Mouse (Mus musculus) urinary bladder, postnatal 4 days (tissue): ENCODE data around the gene Paip2b.
A peak's percentile ranks its signal among the peaks of the same experiment; 100 is the strongest.
"Not testable (repeated sequence)": the region's sequence is repeated elsewhere in the genome, so short reads cannot be mapped to it uniquely, and the experiment has no call there.

Experiments used
- DNase-seq, 2 experiments: peaks; one replicate each; pipeline ENCODE4 v3.0.0; 2021 to 2022; ENCODE audit warnings: low spot score in 2 of 2

Paip2b gene

GRCm38 (mm10) chr6:83802033-83802432 lies 29.5 kb downstream of the Paip2b start:
- DNase-seq = no peak

DNA sequence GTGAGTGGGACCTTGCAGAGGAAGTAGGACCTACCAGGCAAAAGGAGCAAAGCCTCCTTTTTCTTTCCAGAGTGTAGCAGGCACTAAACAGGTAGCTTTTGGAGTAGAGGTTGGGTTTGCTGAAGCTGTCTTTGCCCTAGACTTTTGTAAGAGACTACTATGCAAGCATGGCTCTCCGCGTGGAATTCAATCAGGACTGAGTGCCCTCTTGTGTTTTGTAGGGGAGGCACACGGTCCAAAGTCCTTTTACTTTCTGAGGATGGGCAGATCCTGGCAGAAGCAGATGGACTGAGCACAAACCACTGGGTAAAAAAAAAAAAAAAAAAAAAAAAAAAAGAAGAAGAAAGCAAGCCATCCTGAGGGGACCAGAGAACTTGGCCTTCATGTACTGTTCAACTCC lies 34.9 kb downstream of the Paip2b start:
- DNase-seq = no peak

GRCm38 (mm10) chr6:83795492-83795900 lies 36.0 kb downstream of the Paip2b start:
- DNase-seq = no peak

- peak; percentile 92 to 93 for DNase-seq
Measured at GRCm38 (mm10) chr6:83794760-83795296, 36.7 kb downstream of the Paip2b start, which contains the start of gene Nagk. Gene Nagk, plus strand, starts transcription at chr6:83794982.

DNA sequence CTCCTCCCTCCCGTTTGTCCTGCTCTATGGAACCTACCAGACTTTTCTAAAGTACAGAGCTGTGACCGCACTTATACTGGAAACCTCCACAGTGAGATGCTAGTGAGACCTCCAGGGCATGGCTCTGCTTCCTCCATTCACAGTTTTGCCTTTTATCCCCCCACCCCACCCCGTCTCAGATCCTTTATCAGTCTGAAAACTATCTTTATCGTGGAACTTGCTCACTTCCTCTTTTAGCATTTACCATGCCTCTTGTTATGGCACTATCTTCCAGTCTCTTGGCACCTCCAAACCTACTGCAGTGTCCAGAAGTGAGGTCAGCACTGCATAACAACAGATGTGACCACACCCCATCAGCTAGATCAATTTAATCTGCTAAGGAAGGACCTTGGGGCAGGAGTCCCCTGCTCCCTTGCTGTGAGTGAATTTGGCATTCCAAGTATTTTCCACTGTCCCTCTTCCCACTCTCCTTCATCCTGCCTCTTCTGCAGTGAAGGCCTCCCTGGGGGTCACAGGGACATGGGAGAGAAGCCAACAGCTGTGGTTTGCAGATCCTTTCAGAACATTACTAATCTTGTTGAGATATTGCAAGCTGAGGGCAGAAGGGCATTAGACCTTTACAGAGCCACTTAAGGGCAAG lies 40.2 kb downstream of the Paip2b start:
- peak in 1 of 2 experiments; percentile 9 for DNase-seq

GRCm38 (mm10) chr6:83790533-83790932 lies 41.0 kb downstream of the Paip2b start:
- DNase-seq = not testable (repeated sequence)

DNA sequence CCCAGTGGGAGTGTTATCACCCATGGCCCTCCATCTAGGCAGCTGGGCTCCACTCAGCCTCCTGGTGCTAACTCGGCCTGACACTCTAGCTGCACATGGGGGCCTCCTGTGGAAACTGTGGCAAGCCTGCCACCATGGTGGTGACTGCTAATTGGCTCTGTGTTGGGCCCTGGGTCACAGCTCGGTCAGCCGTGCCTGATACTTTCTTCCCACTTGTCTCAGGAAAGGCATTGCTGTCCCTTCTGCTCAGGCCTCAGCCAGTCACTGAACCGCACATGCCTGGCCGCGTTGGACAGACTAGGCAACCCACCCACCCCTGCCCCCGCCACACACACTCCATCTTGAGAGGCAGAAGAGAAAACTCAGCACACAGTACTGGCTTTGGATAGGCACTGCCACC lies 43.0 kb downstream of the Paip2b start:
- DNase-seq = no peak

DNA sequence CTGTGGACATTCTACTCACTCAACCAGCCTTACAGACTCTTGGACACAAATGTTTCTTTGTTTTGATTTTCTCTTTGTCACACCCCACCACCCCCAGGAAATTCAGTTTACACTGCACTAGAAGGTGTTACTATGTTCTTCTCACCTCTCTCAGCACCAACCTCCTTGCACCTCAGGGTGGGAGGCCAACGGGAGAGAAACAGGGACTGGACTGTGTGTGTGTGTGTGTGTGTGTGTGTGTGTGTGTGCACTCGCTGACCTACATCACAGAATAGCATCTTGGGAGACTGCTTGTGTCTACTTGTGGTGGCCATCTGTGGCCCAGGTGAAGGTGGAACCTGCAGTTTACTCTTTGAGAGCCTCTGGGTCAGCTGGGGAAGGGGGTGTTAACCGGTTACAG lies 45.1 kb downstream of the Paip2b start:
- DNase-seq = no peak

DNA sequence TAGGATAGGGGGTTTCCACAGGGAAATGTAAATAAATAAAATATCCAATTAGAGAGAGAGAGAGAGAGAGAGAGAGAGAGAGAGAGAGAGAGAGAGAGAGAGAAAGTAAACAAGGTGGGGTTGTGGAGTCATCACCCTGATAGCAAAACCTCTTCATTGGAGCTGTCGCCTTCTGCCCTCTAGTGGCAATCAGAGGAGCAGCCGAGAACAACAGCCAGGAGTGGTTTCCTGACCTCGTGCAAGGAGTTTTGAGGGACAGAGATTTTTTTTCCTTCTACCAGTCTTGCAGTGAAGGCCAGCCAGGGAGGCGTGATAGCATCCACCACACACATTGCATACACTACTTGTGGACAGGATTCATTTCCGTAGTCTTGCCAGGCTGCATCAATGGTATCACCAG lies 52.5 kb downstream of the Paip2b start:
- no peak for DNase-seq

DNA sequence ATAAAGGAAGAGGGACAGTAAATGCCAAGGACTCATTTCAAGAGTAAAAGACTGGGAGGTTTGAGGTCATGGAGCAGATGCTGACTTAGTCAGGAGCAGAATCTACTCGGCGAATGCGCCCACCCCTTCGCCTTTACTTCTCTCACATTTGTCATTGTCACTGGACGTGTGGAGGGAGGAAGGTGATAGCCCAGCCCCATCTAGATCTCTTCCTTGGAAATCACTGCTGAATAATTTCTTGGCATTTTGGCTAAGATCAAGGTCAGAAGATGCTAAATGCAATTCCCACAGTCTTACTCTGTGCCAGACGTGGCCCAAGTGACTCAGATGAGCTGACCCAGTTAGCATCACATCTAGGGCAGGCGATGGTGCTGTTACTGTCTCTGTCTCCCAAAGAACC lies 53.2 kb downstream of the Paip2b start:
- DNase-seq = no peak

DNA sequence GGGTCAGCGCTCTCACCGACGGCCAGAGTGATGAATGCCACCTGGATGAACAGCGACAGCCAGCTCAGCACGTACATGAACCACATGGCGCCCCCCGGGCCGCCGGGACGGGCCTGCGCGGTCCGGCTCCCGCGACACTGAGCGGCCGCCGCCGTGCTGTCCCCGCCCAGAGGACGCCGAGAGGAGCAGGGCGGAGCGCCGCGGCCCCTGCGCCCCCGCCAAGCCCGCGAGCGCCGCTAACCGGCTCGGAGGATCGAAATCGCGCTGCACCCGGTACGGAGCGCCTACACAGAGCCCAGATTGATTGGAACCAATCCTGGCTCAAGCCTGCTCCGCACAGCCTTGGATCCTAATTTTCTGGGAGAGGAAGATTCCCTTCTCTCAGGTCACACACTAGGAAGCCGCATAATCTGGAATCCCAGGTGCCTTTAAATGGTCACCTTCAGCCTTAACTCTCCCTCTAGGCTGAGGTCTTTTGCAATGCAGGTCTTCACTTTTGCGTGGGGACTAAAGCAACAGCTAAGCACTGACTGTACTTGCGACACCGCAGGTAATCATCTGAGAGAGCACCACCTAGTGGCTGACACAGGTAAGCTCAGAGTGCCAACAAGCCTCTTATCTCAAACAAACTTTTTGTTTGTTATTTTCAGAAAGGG lies 55.8 kb downstream of the Paip2b start, which contains the start of gene Tex261:
Tex261 (minus strand) TSS at position 176 of the 656 bp plus-strand sequence.
- peak; percentile 89 to 90 for DNase-seq

DNA sequence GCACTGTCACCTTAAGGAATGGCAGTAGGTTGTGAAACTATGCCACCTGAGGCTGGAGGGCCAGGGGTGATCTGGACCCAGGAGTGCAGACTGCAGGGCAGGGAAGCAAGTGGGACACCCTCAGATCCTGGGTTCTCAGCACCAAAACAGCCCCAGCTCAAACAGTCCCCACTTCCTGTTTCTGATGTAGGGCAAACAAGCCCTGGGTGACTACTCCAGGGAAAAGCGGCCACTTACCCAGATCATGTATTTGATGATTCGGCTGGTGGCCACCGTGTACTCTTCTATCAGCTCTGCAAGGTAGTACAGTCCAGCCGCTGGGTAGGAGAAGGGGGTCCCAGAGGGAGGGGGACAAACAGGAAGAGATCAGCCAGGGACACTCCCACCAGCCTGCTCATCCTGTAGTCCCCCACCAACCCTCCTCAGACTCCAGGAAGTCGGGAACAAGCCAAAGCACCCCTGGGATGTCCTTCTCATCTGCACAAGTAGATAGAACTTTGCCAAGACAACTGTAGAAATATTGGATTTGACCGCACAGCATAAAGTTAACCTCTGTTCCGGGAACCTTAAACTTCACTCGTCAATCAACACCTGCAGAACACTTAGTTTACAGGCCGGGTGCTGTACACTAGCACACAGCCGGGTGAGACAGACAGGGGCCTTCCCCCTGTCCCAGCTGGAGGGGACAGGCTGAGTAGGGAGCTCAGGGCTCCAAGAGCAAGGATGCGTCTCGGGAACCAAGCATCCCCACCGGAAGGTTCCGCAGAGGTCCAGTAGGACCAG lies 56.6 kb downstream of the Paip2b start:
- DNase-seq = no peak

DNA sequence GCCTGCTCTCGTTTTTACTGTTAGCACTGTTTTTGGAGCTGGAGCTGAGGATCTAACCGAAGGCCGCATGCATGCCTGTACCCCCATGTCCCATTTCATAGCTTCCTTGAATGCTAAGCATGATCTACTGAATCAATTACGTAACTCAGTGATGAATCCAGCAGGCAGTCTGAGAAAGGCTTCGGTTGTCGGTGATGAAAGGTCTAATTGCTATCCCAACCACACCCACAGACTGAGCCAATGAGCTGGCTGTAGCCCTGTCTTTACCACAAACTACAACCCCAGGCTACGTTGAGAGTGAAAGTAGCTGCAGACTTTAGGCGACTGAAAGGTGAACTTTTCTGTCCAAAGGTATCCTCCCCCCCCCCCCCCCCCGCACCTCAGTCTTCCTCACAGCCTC lies 57.4 kb downstream of the Paip2b start:
- no peak for DNase-seq

DNA sequence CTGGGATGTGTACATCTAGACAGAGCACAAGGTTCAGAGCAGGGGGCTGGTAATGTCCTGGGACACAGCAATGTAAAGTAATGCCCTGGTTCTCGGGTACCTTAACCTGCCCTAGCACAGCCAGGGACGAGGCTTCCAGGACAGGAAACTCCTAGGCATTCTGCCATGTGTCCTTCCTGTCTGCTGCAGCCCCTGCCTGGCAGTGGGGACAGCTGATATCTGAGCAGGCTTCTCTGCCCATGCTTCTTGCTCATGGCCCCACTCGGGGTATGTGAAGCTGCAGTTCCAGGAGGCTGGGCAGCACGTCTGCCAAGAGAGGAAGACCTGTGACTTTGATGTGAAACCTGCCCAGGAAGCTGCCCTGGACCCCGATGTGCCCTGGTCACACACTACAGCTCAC lies 63.1 kb downstream of the Paip2b start:
- DNase-seq = no peak

- DNase-seq = no peak
Measured at GRCm38 (mm10) chr6:83766982-83767381, 64.6 kb downstream of the Paip2b start.

- peak in 1 of 2 experiments; percentile 32 for DNase-seq
Measured at GRCm38 (mm10) chr6:83762880-83763431, 68.6 kb downstream of the Paip2b start.

DNA sequence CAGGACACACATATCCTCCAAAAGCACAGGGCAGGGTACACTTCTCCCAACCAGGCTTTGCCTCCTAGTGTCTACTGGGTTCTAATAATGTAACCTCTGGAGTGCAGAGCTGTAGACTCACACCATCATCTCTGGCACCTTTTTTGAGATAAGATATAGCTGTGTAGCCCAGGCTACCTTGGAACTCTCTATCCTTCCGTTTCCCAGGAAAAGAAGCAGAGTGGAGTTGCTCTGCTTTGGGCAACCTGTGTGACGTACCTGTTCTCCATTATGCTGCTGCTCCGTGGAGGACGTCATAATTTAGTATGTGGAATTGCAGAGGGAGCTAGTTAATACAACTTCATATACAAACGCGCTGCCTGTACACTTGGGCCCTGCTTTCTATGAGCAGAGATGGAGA lies 69.2 kb downstream of the Paip2b start, which contains the start of gene Ankrd53:
Ankrd53 (plus strand) TSS at position 301 of the 400 bp plus-strand sequence.
- DNase-seq = no peak

GRCm38 (mm10) chr6:83756051-83756450 lies 75.5 kb downstream of the Paip2b start:
- no peak for DNase-seq
